Mouse (Mus musculus) liver, embryonic 13.5 days (tissue): Measurements from ENCODE around the gene Anks1. TPM values are rescaled to one million over a fixed set of nuclear protein-coding genes. Genes with fewer than 3 reads are reported as not detected.

Experiments
- ATAC-seq: fragments of 200-750 bp; cut with Nextera tagmentation; 2 replicates; pipeline ENCODE4 v1.8.0; 2017; ENCODE audit warnings: low read depth, mild to moderate bottlenecking, moderate number of reproducible peaks, moderate library complexity
- DNase-seq: peaks from one replicate; pipeline ENCODE4 v3.0.0; 2022
- H3K27ac ChIP-seq: fragments of 300-500 bp; sonication (generic); 2 replicates; pipeline ENCODE4 v1.5.1; 2015; ENCODE audit warnings: moderate library complexity, mild to moderate bottlenecking, inconsistent platforms
- H3K27me3 ChIP-seq: fragments of 300-500 bp; sonication (generic); 2 replicates; pipeline ENCODE4 v1.6.1; 2015; ENCODE audit warnings: mild to moderate bottlenecking, inconsistent platforms
- H3K36me3 ChIP-seq: fragments of 300-500 bp; sonication (generic); 2 replicates; pipeline ENCODE4 v1.6.1; 2015; ENCODE audit warnings: mild to moderate bottlenecking, inconsistent platforms
- H3K4me1 ChIP-seq: fragments of 300-500 bp; sonication (generic); replicated peaks from 2 replicates; pipeline ENCODE4 v1.6.1; 2015; ENCODE audit warnings: inconsistent platforms
- H3K4me2 ChIP-seq: fragments of 300-500 bp; sonication (generic); 2 replicates; pipeline ENCODE4 v1.6.1; 2015; ENCODE audit warnings: inconsistent platforms, mild to moderate bottlenecking, moderate library complexity
- H3K4me3 ChIP-seq: fragments of 300-500 bp; sonication (generic); replicated peaks from 2 replicates; pipeline ENCODE4 v1.5.1; 2015; ENCODE audit warnings: mild to moderate bottlenecking, inconsistent platforms
- H3K9ac ChIP-seq: fragments of 300-500 bp; sonication (generic); 2 replicates; pipeline ENCODE4 v1.6.1; 2015; ENCODE audit warnings: mild to moderate bottlenecking, inconsistent platforms
- H3K9me3 ChIP-seq: fragments of 300-500 bp; sonication (generic); replicated peaks from 2 replicates; pipeline ENCODE4 v1.6.1; 2016; ENCODE audit warnings: inconsistent platforms
- WGBS: fragments of 180-500 bp; shearing (Covaris S2); methylation state at CpG from one replicate; pipeline ENCODE4 v1.1.7; 2015; ENCODE audit not compliant: insufficient replicate concordance; 5-methylcytosine and 5-hydroxymethylcytosine counted together
- polyA plus RNA-seq: library from polyadenylated mRNA; unstranded; fragments of >200 nt; fragmentation: Nextera tagmentation; extraction: Ambion mirVana; gene quantifications from 2 replicates; pipeline ENCODE4 v1.2.1, GENCODE M21; 2015

The Anks1 gene
- polyA plus RNA-seq, 1 experiment from 2014 or later: 3.1 TPM

DNA sequence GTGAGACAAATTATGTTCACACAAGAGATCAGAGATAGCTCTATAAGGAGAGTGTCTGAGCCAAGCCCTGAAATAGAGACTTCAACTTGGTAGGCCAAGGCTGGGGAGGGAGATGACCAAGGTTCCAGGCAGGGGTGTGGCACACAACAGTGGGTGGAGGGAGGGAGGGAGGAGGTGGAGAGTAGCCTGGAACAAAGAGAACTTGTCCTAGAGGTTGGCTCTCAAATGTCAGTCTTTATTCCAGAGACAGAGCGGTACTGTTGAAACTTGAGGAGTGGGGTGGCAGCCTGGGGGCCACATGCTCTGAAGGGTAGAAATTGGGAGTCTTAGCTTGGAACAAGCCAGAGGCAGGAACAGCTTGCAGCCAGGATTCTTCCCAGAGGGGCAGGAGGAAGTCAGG, 91.7 kb downstream of the Anks1 start:
- Histone ChIP-seq H3K4me2 (no peak overlapping the region), H3K4me1 (peaks cover 5% of the 10 kb centered on the region), H3K4me3 (no peak overlapping the region), H3K27me3 (no peaks in the 10 kb centered on the region), H3K9me3 (no peaks in the 10 kb centered on the region), H3K27ac (no peak overlapping the region), H3K36me3 (0 out of 2 replicates have a peak, but pooled peaks cover 10% of the 10 kb centered on the region), H3K9ac (no peak overlapping the region)
- ATAC-seq (no peak), DNase-seq (no peak)
- WGBS: 93% methylated on average over 1 of the region's 1 CpGs

DNA sequence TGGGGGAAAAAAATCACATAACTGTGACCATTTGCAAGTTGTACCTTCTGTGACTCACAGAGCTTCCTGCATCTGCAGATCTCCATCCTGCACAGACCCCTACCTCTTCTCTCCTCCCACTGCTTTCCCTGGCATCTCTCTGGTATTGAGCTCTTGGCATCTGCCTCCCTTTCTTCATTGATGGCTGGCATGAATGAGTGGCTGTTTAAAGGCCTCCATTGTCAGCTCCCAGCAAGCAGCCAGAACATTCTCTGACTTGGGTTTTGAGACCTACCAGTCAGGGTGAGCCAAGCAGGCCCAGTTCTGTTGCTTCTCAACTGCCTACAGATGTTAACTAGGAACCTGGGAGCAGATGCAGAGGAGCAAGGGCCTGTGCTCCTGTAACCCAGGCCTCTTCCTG, 96.3 kb downstream of the Anks1 start:
- ATAC-seq (no peak), DNase-seq (no peak)
- H3K27ac ChIP-seq: no peak overlapping the region
- H3K4me3 ChIP-seq: no peak overlapping the region
- H3K36me3 ChIP-seq: no peaks in the 10 kb centered on the region
- H3K4me1 ChIP-seq: peaks cover 47% of the 10 kb centered on the region
- H3K9me3 ChIP-seq: no peaks in the 10 kb centered on the region
- H3K27me3 ChIP-seq: 0 out of 2 replicates have a peak, but pooled peaks cover 3% of the 10 kb centered on the region
- H3K4me2 ChIP-seq: no peak overlapping the region
- H3K9ac ChIP-seq: no peak overlapping the region

DNA sequence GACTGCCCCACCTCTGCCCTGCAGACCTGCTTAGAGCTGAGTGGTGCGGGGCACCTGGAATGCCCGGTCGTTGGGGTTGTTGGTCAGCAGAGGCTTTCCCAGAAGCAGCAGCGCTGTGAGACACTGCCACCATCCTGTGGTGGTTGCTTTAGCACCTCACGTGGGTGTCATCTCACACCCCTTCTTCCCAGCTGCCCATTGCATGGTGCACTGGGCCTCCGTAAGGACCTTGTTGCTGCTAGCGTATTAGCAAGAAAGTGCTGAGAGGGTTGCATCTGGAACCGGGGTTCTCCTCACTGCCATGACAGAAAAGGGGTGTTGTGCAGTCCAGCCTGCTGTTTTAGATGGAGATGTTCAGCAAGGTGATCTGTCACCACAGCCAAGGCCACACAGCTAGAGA, 97.1 kb downstream of the Anks1 start:
- Histone ChIP-seq H3K4me2 (peak overlapping the region; percentile 68; the same call in 1 of the 2 replicates), H3K36me3 (no peaks in the 10 kb centered on the region), H3K27me3 (0 out of 2 replicates have a peak, but pooled peaks cover 3% of the 10 kb centered on the region), H3K9me3 (no peaks in the 10 kb centered on the region), H3K9ac (peak overlapping the region; percentile 65; the same call in 1 of the 2 replicates), H3K4me1 (peaks cover 48% of the 10 kb centered on the region), H3K4me3 (no peak overlapping the region), H3K27ac (peak overlapping the region; percentile 79)
- 70% methylated on average over 8 of the region's 8 CpGs for WGBS
- ATAC-seq (no peak), DNase-seq (no peak)

DNA sequence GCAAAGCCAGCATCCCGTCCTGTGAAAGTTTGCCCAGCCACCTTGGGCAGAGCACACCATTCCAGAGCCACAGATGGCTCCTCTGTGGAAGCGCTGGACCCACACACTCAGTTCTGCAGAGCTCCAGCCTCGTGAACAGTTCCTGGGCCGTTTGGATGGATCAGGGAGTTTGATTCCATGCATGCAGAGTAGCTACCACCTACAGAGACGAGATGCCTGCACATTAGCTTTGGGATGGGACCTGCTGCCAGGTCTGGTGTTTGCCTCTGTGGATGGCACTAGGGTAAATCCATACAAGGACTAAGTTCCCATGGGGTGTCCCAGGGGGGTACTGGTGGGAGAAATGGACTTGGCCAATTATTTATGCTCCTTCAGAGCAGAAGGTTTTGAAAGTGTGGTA, 97.5 kb downstream of the Anks1 start:
- H3K9me3 ChIP-seq: no peaks in the 10 kb centered on the region
- H3K27me3 ChIP-seq: 0 out of 2 replicates have a peak, but pooled peaks cover 3% of the 10 kb centered on the region
- peak overlapping the region; percentile 65; the same call in 1 of the 2 replicates for H3K9ac ChIP-seq
- peak overlapping the region; percentile 79 for H3K27ac ChIP-seq
- peak overlapping the region; percentile 46; the same call in 1 of the 2 replicates for H3K4me3 ChIP-seq
- H3K4me1 ChIP-seq: peaks cover 52% of the 10 kb centered on the region
- peak overlapping the region; percentile 68 for H3K4me2 ChIP-seq
- no peak for DNase-seq
- 50% methylated on average over 5 of the region's 5 CpGs for WGBS
- H3K36me3 ChIP-seq: no peaks in the 10 kb centered on the region; the same call in 1 of the 2 replicates
- no peak for ATAC-seq

DNA sequence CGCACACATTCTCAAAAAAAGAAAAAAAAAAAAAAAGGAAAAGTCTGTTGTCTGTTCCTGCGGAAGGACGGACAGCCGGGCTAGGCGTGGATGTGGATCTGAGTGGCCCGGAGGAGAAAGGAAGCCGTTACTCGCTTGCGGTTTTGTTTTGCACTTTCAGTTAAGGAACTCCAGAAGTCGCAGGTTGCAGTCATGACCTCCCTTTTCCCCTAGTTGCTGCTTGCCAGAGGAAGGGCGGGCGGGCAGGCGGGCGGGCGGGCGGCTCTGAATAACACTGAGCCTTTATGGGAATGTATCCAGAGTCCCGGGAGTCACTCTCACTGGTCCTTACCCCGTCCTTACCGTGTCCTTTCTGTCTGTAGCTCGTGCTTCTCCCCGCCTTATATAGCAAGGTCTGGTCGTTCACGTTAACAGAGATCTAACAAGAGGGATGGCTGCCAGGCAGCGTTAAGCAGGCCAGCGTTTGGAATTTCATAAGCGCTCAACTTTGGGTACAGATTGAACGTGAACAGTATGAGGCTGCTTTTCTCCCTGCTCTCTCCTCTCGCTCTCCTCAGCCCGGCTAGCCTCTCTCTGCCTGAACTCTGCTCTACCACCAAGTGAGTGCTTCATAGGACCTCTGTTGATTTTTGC, 98.2 kb downstream of the Anks1 start:
- Histone ChIP-seq H3K36me3 (peaks cover 3% of the 10 kb centered on the region; the same call in 1 of the 2 replicates), H3K4me3 (peak overlapping the region; percentile 46), H3K27ac (peak overlapping the region; percentile 79), H3K4me2 (peak overlapping the region; percentile 68), H3K9me3 (no peaks in the 10 kb centered on the region), H3K9ac (peak overlapping the region; percentile 65), H3K27me3 (0 out of 2 replicates have a peak, but pooled peaks cover 3% of the 10 kb centered on the region), H3K4me1 (peaks cover 58% of the 10 kb centered on the region)
- peak; percentile 41 for ATAC-seq
- no peak for DNase-seq
- 5% methylated on average over 29 of the region's 29 CpGs for WGBS

DNA sequence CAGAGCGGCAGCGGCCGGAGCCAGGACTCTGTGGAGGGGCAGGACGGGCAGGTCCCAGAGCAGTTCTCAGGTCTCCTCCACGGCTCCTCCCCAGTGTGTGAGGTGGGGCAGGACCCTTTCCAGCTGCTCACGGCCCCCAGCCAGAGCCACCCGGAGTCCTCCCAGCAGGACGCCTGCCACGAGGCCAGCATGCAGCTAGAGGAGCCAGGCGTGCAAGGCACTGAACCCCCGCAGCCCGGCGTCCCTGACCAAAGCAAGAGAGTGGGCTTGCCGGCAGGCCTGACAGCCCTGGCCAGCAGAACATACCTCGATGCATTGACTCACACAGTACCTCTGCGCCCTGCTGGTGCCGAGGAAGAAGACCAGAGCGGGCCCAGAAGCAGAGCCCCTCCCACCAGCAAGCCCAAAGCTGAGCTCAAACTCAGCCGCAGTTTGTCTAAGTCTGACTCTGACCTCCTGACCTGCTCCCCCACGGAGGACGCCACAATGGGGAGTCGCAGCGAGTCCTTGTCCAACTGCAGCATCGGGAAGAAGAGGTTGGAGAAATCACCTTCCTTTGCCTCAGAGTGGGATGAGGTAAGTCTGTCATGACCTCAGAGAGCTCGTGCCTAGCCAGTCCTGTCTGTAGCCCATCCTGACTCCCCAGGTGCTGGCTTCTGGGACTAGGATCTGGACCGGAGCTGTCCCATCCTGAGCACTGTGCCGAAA, 98.9 kb downstream of the Anks1 start:
- peaks cover 3% of the 10 kb centered on the region; the same call in 1 of the 2 replicates for H3K36me3 ChIP-seq
- H3K27ac ChIP-seq: peak overlapping the region; percentile 79
- 7% methylated on average over 27 of the region's 27 CpGs for WGBS
- H3K27me3 ChIP-seq: 0 out of 2 replicates have a peak, but pooled peaks cover 3% of the 10 kb centered on the region
- peak overlapping the region; percentile 65 for H3K9ac ChIP-seq
- DNase-seq: no peak
- no peaks in the 10 kb centered on the region for H3K9me3 ChIP-seq
- ATAC-seq: 0 out of 2 replicates have a peak, but pooled peaks have one; percentile 34
- peaks cover 66% of the 10 kb centered on the region for H3K4me1 ChIP-seq
- peak overlapping the region; percentile 68 for H3K4me2 ChIP-seq
- H3K4me3 ChIP-seq: peak overlapping the region; percentile 46

DNA sequence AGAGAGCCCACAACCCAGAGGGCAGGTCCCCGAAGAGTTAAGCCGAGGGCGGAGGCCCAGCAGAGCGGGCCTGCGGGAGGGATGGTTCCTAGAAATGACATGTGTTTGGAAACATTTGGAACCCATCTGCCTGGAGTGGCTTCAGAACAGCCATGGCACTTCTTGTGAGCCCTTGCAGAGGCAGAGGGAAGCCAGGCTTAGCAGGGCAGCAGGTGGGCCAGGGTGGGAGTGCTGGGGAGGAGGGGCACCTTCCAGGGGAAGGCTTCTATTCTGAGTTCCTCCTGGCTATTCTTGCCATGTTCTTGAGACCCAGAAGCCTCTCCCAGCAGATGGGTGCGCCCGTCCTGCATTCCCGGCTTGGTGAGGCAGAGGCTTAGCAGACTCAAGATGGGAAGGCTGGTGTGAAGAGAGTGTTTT, 99.5 kb downstream of the Anks1 start:
- no peak for DNase-seq

DNA sequence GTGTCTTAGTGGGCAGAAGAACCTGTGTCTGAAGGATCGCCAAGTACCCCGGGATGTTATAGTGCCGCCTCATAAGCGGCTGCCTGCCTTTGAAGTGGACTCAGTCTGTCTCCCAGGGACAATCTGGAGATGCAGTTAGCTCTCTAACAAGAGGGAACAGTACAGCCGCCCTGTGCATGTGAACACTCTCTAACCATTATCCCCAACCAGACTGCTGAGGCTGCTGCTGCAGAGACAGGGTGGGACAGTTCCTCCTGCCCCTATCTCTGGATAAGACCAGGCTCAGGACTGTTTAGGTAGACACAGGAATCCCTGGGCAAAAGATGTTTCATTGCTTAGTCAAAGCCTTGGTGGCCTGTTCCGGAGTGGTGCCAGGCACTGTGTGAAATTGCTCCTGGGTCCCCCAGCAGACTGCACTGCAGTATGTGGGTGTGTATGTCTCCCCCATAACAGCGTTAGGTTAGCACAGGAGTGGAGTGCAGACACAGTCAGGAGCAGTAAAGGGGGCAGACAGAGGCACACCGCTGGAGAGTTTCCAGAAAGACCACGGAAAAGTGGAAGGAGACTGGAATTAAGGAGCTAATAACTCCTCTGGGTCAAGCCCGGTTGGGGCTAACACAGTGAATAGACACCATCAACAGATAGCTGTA, 100.1 kb downstream of the Anks1 start:
- Histone ChIP-seq H3K9ac (peak overlapping the region; percentile 65), H3K4me2 (peak overlapping the region; percentile 68), H3K9me3 (no peaks in the 10 kb centered on the region), H3K27ac (peak overlapping the region; percentile 39; the same call in 1 of the 2 replicates), H3K27me3 (0 out of 2 replicates have a peak, but pooled peaks cover 3% of the 10 kb centered on the region), H3K36me3 (peaks cover 3% of the 10 kb centered on the region; the same call in 1 of the 2 replicates), H3K4me1 (peaks cover 77% of the 10 kb centered on the region), H3K4me3 (peak overlapping the region; percentile 46)
- 45% methylated on average over 10 of the region's 10 CpGs for WGBS
- ATAC-seq (no peak), DNase-seq (no peak)

More for the DNA sequence above, 99.5 kb downstream of the Anks1 start:
- 0 out of 2 replicates have a peak, but pooled peaks cover 3% of the 10 kb centered on the region for H3K27me3 ChIP-seq
- ATAC-seq: no peak
- WGBS: 21% methylated on average over 8 of the region's 8 CpGs
- no peaks in the 10 kb centered on the region for H3K9me3 ChIP-seq
- peaks cover 71% of the 10 kb centered on the region for H3K4me1 ChIP-seq
- peak overlapping the region; percentile 39 for H3K27ac ChIP-seq
- H3K4me3 ChIP-seq: peak overlapping the region; percentile 46
- peak overlapping the region; percentile 65 for H3K9ac ChIP-seq
- peaks cover 3% of the 10 kb centered on the region; the same call in 1 of the 2 replicates for H3K36me3 ChIP-seq
- H3K4me2 ChIP-seq: peak overlapping the region; percentile 68

DNA sequence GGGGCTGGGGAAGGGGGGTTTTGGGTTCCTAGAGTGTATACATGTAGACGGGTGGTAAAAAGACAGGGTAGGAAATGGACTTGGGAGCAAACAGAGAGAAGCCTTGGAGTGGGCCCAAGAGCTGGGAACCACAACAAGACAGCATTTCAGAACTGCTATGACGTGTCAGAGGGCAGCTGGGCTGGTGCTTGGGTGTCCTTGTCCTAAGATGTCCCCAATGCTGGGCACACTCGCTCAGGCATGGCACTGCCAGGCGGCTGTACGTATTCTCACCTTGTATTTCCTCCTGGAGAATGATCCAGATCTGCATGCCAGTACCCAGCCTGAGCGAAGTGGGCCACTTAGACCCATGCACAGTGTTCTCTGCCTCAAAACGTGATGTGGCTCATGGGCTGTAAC, 100.6 kb downstream of the Anks1 start:
- 71% methylated on average over 7 of the region's 7 CpGs for WGBS
- ATAC-seq (no peak), DNase-seq (no peak)
- Histone ChIP-seq H3K36me3 (peaks cover 3% of the 10 kb centered on the region; the same call in 1 of the 2 replicates), H3K27me3 (0 out of 2 replicates have a peak, but pooled peaks cover 3% of the 10 kb centered on the region), H3K9ac (peak overlapping the region; percentile 65; the same call in 1 of the 2 replicates), H3K4me2 (peak overlapping the region; percentile 68), H3K4me1 (peaks cover 83% of the 10 kb centered on the region), H3K9me3 (no peaks in the 10 kb centered on the region), H3K4me3 (peak overlapping the region; percentile 46; the same call in 1 of the 2 replicates), H3K27ac (no peak overlapping the region)

DNA sequence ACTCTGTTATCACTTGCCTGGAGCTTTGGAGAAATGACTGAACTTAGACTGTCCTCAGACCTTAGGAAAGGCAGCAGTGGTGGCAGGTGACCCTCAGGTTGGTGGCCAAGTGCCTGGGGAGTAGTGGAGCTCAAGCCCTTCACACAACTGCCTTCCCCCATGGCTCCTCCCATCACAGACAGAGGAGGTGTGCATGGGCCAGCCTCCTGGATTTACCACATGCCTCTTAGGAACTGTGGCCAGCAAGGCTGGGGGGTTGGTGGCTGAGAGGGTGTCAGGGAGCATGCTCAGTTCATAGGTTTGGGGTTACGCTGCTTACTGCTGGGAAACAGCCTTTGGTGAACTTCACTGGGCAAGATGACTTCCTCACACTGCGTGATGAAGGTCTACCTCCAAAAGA, 101.8 kb downstream of the Anks1 start:
- no peak overlapping the region for H3K4me2 ChIP-seq
- ATAC-seq (no peak), DNase-seq (no peak)
- 73% methylated on average over 2 of the region's 2 CpGs for WGBS
- no peak overlapping the region for H3K9ac ChIP-seq
- no peak overlapping the region for H3K27ac ChIP-seq
- peaks cover 89% of the 10 kb centered on the region for H3K4me1 ChIP-seq
- H3K27me3 ChIP-seq: 0 out of 2 replicates have a peak, but pooled peaks cover 3% of the 10 kb centered on the region
- peaks cover 3% of the 10 kb centered on the region; the same call in 1 of the 2 replicates for H3K36me3 ChIP-seq
- H3K9me3 ChIP-seq: no peaks in the 10 kb centered on the region
- no peak overlapping the region for H3K4me3 ChIP-seq

DNA sequence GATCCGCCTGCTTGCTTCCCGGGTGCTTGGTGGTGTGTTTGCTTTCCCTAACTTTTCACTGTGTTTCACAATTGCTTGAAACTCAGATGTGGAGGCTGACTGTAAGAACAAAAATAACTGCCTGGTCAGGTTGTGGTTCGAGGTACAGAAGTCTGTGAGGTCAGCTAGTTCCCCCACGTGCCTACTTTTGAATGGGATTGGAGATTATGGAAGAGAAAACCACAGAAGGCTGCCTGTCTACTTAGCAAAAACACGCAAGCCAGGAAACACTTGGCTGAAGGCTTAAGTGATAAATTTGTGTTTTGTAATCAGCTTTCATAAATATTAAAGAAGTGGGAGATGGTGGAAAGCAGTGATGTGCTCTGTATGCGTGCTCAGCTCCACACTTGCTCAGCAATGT, 103.7 kb downstream of the Anks1 start:
- Histone ChIP-seq H3K4me3 (0 out of 2 replicates have a peak overlapping the region, but pooled peaks have one; percentile 14), H3K36me3 (peaks cover 3% of the 10 kb centered on the region; the same call in 1 of the 2 replicates), H3K9me3 (no peaks in the 10 kb centered on the region), H3K9ac (peak overlapping the region; percentile 50), H3K27ac (peak overlapping the region; percentile 56), H3K4me1 (peaks cover 88% of the 10 kb centered on the region), H3K4me2 (peak overlapping the region; percentile 54), H3K27me3 (0 out of 2 replicates have a peak, but pooled peaks cover 1% of the 10 kb centered on the region)
- no peak for ATAC-seq
- WGBS: 20% methylated on average over 6 of the region's 6 CpGs
- no peak for DNase-seq
